Mouse (Mus musculus) embryonic facial prominence, embryonic 10.5 days (tissue): ENCODE measurements around the gene Gm5868. TPM values are rescaled to one million over a fixed set of nuclear protein-coding genes. Genes with fewer than 3 reads are reported as not detected.
A peak's percentile ranks its signal among the peaks of the same experiment; 100 is the strongest.
"Not testable (repeated sequence)": the region's sequence is repeated elsewhere in the genome, so short reads cannot be mapped to it uniquely, and the experiment has no call there.

Experiments used
- DNase-seq: peaks from one replicate; pipeline ENCODE4 v3.0.0-alpha.2; 2017; ENCODE audit warnings: low spot score
- H3K27ac ChIP-seq: fragments of 300-500 bp; sonication (generic); replicated peaks from 2 replicates; pipeline ENCODE4 v1.5.1; 2016; ENCODE audit warnings: mild to moderate bottlenecking
- H3K27me3 ChIP-seq: fragments of 300-500 bp; sonication (generic); replicated peaks from 2 replicates; pipeline ENCODE4 v1.6.1; 2016; ENCODE audit warnings: low read depth, mild to moderate bottlenecking; ENCODE audit not compliant: poor library complexity, severe bottlenecking
- H3K36me3 ChIP-seq: fragments of 300-500 bp; sonication (generic); replicated peaks from 2 replicates; pipeline ENCODE4 v1.6.1; 2016; ENCODE audit warnings: mild to moderate bottlenecking, moderate library complexity
- H3K4me1 ChIP-seq: fragments of 300-500 bp; sonication (generic); 2 replicates; pipeline ENCODE4 v1.6.1; 2016
- H3K4me3 ChIP-seq: fragments of 300-500 bp; sonication (generic); 2 replicates; pipeline ENCODE4 v1.5.1; 2016; ENCODE audit warnings: mild to moderate bottlenecking, moderate library complexity
- H3K9me3 ChIP-seq: fragments of 300-500 bp; sonication (generic); 2 replicates; pipeline ENCODE4 v1.6.1; 2016; ENCODE audit warnings: mild to moderate bottlenecking
- WGBS: fragments of 180-500 bp; shearing (Covaris S2); methylation state at CpG from one replicate; pipeline ENCODE4 v1.1.7; 2016; 5-methylcytosine and 5-hydroxymethylcytosine counted together
- polyA plus RNA-seq: library from polyadenylated mRNA; unstranded; fragments of >200 nt; fragmentation: Nextera tagmentation; extraction: Ambion mirVana; gene quantifications from 2 replicates; pipeline ENCODE4 v1.2.1, GENCODE M21; 2016

The Gm5868 gene
- polyA plus RNA-seq, 1 experiment from 2014 or later: 1.1 TPM

- H3K27me3 ChIP-seq: peaks cover 51% of the 10 kb centered on the region
- not testable (repeated sequence) for H3K36me3 ChIP-seq, H3K27ac ChIP-seq, H3K9me3 ChIP-seq, H3K4me3 ChIP-seq, H3K4me1 ChIP-seq
- peak; percentile 63 for DNase-seq
- WGBS: 48% methylated on average over 10 of the region's 10 CpGs
Observed at GRCm38 (mm10) chr5:72579599-72579998, 7.8 kb downstream of the Gm5868 start.

DNA sequence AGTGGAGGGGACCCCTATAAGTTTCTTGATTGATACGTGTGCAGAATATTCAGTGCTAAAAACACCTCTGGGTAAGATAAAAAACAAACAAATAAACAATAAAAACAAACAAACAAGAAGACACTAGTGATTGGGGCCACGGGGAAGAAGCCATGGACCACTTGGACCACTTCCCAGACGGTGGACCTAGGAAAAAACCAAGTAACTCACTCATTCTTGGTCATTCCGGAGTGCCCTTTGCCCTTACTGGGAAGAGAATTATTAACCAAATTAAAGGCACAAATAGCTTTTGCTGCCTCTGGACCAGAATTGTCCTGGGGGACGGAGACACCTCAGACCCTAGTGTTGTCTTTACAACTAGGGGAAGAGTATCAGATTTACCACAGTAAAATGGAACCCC, 21.7 kb downstream of the Gm5868 start:
- no peaks in the 10 kb centered on the region for H3K36me3 ChIP-seq
- no peaks in the 10 kb centered on the region for H3K4me1 ChIP-seq
- H3K27ac ChIP-seq: no peak overlapping the region
- no peak for DNase-seq
- no peak overlapping the region for H3K4me3 ChIP-seq
- H3K27me3 ChIP-seq: no peaks in the 10 kb centered on the region
- 0 out of 2 replicates have a peak, but pooled peaks cover 4% of the 10 kb centered on the region for H3K9me3 ChIP-seq
- WGBS: 82% methylated on average over 5 of the region's 5 CpGs

DNA sequence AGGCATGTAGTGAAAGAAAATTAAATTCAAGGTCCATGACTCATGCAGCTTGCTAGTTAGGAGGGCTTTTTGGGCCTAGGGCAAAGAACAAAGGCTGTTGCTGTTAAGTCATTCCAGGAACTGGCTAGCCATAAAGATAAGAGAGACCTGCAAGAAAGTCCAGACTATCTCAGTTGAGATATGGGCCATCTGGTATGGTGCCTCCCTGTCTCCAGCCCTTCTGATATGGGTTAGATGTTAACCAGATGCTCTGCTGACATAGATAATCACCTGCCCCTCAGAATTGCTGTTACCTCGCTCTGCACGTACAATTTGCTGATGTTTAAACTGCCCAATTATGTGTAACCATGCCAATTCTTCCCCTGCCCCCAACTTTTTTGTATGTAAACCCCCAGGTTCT, 24.2 kb downstream of the Gm5868 start:
- not testable (repeated sequence) for H3K27me3 ChIP-seq, H3K36me3 ChIP-seq, H3K27ac ChIP-seq, DNase-seq, H3K9me3 ChIP-seq, H3K4me3 ChIP-seq, H3K4me1 ChIP-seq
- WGBS: 85% methylated on average over 2 of the region's 2 CpGs

- Histone ChIP-seq H3K9me3 (no peaks in the 10 kb centered on the region), H3K27ac (no peak overlapping the region), H3K36me3 (peaks cover under 1% of the 10 kb centered on the region), H3K4me1 (peaks cover 6% of the 10 kb centered on the region), H3K27me3 (no peaks in the 10 kb centered on the region), H3K4me3 (no peak overlapping the region)
- 80% methylated on average over 3 of the region's 3 CpGs for WGBS
- no peak for DNase-seq
Observed at GRCm38 (mm10) chr5:72560976-72561628, 26.2 kb downstream of the Gm5868 start.

- peaks cover 6% of the 10 kb centered on the region for H3K4me1 ChIP-seq
- no peaks in the 10 kb centered on the region for H3K9me3 ChIP-seq
- peak; percentile 97 for DNase-seq
- H3K27me3 ChIP-seq: no peaks in the 10 kb centered on the region
- H3K36me3 ChIP-seq: peaks cover 16% of the 10 kb centered on the region
- WGBS: under 1% methylated on average over 42 of the region's 42 CpGs
- peak within 1 kb of the TSS; percentile 90 for H3K27ac ChIP-seq
- peak within 1 kb of the TSS; percentile 95 for H3K4me3 ChIP-seq
Observed at GRCm38 (mm10) chr5:72559544-72560049, 27.8 kb downstream of the Gm5868 start, which contains the start of gene Nfxl1. Gene Nfxl1 (minus strand): TSS chr5:72559684.

GRCm38 (mm10) chr5:72558716-72559526, 28.4 kb downstream of the Gm5868 start:
- under 1% methylated on average over 57 of the region's 57 CpGs for WGBS
- Histone ChIP-seq H3K4me1 (peaks cover 6% of the 10 kb centered on the region), H3K36me3 (peaks cover 23% of the 10 kb centered on the region), H3K27me3 (no peaks in the 10 kb centered on the region), H3K4me3 (peak overlapping the region; percentile 95), H3K9me3 (no peaks in the 10 kb centered on the region), H3K27ac (peak overlapping the region; percentile 90)
- DNase-seq: peak; percentile 70

DNA sequence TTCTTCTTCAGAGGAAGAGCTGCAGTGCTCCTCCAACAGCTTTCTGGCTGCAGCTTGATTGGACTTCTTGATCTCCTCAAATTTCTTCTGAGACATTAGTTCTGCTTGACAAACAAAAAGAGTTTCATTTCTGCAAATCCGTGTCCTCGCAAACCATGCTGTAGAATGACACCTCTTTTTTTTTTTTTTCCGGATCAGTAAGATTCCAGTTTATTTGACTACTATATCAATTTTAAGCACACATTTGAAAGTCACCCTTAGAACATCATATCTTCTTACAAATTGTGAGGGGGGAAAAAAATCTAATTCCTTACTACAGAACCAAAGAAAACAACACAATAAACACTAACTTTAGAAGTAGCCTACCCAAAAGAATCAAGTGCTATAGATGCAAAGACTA, 31.1 kb downstream of the Gm5868 start:
- WGBS: 92% methylated on average over 3 of the region's 3 CpGs
- H3K9me3 ChIP-seq: no peaks in the 10 kb centered on the region
- H3K36me3 ChIP-seq: peaks cover 48% of the 10 kb centered on the region
- no peak overlapping the region for H3K4me3 ChIP-seq
- H3K27me3 ChIP-seq: no peaks in the 10 kb centered on the region
- H3K4me1 ChIP-seq: peaks cover 6% of the 10 kb centered on the region
- no peak for DNase-seq
- no peak overlapping the region for H3K27ac ChIP-seq

- H3K27ac ChIP-seq: no peak overlapping the region
- no peaks in the 10 kb centered on the region for H3K27me3 ChIP-seq
- DNase-seq: no peak
- H3K9me3 ChIP-seq: no peaks in the 10 kb centered on the region
- no peak overlapping the region for H3K4me3 ChIP-seq
- WGBS: 94% methylated on average over 3 of the region's 3 CpGs
- no peaks in the 10 kb centered on the region for H3K4me1 ChIP-seq
- H3K36me3 ChIP-seq: peaks cover 69% of the 10 kb centered on the region
Observed at GRCm38 (mm10) chr5:72551209-72551608, 36.1 kb downstream of the Gm5868 start.

Other genes with a start within 250 kb of the Gm5868 start
- 1.4 and 1.9 TPM in 2 replicates for gene Corin, start 83.1 kb downstream of the Gm5868 start, polyA plus RNA-seq
- 19.3 and 20.5 TPM in 2 replicates for gene Nfxl1, start 27.9 kb downstream of the Gm5868 start, polyA plus RNA-seq
- gene Zar1, start 6.3 kb downstream of the Gm5868 start, polyA plus RNA-seq: 1.2 and 1.3 TPM in 2 replicates
- not detected in 2 replicates for gene Cnga1, start 56.7 kb upstream of the Gm5868 start, polyA plus RNA-seq
- gene Nipal1, start 60.2 kb upstream of the Gm5868 start, polyA plus RNA-seq: 0.14 and 0.49 TPM in 2 replicates
- not detected in 2 replicates for gene Txk, start 165.2 kb upstream of the Gm5868 start, polyA plus RNA-seq